Mouse (Mus musculus) hindbrain, embryonic 15.5 days (tissue): Measurements from ENCODE around the gene Lhx3. TPM values are rescaled to one million over a fixed set of nuclear protein-coding genes. Genes with fewer than 3 reads are reported as not detected.

Experiments
- ATAC-seq: fragments of 200-750 bp; cut with Nextera tagmentation; 2 replicates; pipeline ENCODE4 v1.8.0; 2017; ENCODE audit warnings: low read depth, moderate number of reproducible peaks, moderate TSS enrichment; ENCODE audit not compliant: low FRiP score
- H3K27ac ChIP-seq: fragments of 300-500 bp; sonication (generic); replicated peaks from 2 replicates; pipeline ENCODE4 v1.5.1; 2015; ENCODE audit warnings: mild to moderate bottlenecking, inconsistent platforms
- H3K27me3 ChIP-seq: fragments of 300-500 bp; sonication (generic); 2 replicates; pipeline ENCODE4 v1.6.1; 2015; ENCODE audit warnings: control low read depth, inconsistent platforms
- H3K36me3 ChIP-seq: fragments of 300-500 bp; sonication (generic); 2 replicates; pipeline ENCODE4 v1.6.1; 2015; ENCODE audit warnings: control low read depth, inconsistent platforms
- H3K4me1 ChIP-seq: fragments of 300-500 bp; sonication (generic); replicated peaks from 2 replicates; pipeline ENCODE4 v1.6.1; 2015; ENCODE audit warnings: control low read depth, inconsistent platforms
- H3K4me2 ChIP-seq: fragments of 300-500 bp; sonication (generic); 2 replicates; pipeline ENCODE4 v1.6.1; 2015; ENCODE audit warnings: moderate library complexity, mild to moderate bottlenecking, inconsistent platforms
- H3K4me3 ChIP-seq: fragments of 300-500 bp; sonication (generic); 2 replicates; pipeline ENCODE4 v1.5.1; 2015; ENCODE audit warnings: mild to moderate bottlenecking, inconsistent platforms
- H3K9ac ChIP-seq: fragments of 300-500 bp; sonication (generic); 2 replicates; pipeline ENCODE4 v1.6.1; 2015; ENCODE audit warnings: inconsistent platforms
- H3K9me3 ChIP-seq: fragments of 300-500 bp; sonication (generic); 2 replicates; pipeline ENCODE4 v1.6.1; 2016; ENCODE audit warnings: control low read depth, inconsistent platforms
- WGBS: fragments of 180-500 bp; shearing (Covaris S2); methylation state at CpG from one replicate; pipeline ENCODE4 v1.1.7; 2015; 5-methylcytosine and 5-hydroxymethylcytosine counted together
- polyA plus RNA-seq: library from polyadenylated mRNA; unstranded; fragments of >200 nt; fragmentation: Nextera tagmentation; extraction: Ambion mirVana; gene quantifications from 2 replicates; pipeline ENCODE4 v1.2.1, GENCODE M21; 2015

Lhx3 gene
- 4.1 and 4.2 TPM in 2 replicates for polyA plus RNA-seq

- ATAC-seq, result peak; percentile 63
- Histone ChIP-seq H3K4me3 (no peak within 1 kb of the TSS), H3K9me3 (no peaks in the 10 kb centered on the region), H3K9ac (no peak within 1 kb of the TSS), H3K27me3 (peaks cover 56% of the 10 kb centered on the region), H3K36me3 (peaks cover 20% of the 10 kb centered on the region), H3K4me2 (no peak within 1 kb of the TSS), H3K4me1 (peaks cover 11% of the 10 kb centered on the region), H3K27ac (no peak within 1 kb of the TSS)
- WGBS, result 14% methylated on average over 19 of the region's 19 CpGs
These were observed at the start of gene Lhx3 for GRCm38 (mm10) chr2:26208126-26208789. Gene Lhx3 (minus strand): TSS chr2:26208289.

- no peak overlapping the region for H3K4me2 ChIP-seq
- H3K27me3 ChIP-seq, result no peaks in the 10 kb centered on the region
- H3K36me3 ChIP-seq, result no peaks in the 10 kb centered on the region
- WGBS, result 85% methylated on average over 16 of the region's 16 CpGs
- H3K4me1 ChIP-seq, result no peaks in the 10 kb centered on the region
- no peak overlapping the region for H3K27ac ChIP-seq
- H3K9ac ChIP-seq, result no peak overlapping the region
- no peaks in the 10 kb centered on the region for H3K9me3 ChIP-seq
- no peak for ATAC-seq
- no peak overlapping the region for H3K4me3 ChIP-seq
These were observed 49.4 kb upstream of the Lhx3 start for GRCm38 (mm10) chr2:26257315-26258096.

- Histone ChIP-seq H3K4me3 (no peak overlapping the region), H3K9me3 (no peaks in the 10 kb centered on the region), H3K36me3 (no peaks in the 10 kb centered on the region), H3K4me2 (no peak overlapping the region), H3K4me1 (no peaks in the 10 kb centered on the region), H3K27me3 (no peaks in the 10 kb centered on the region), H3K9ac (no peak overlapping the region), H3K27ac (no peak overlapping the region)
- WGBS, result 40% methylated on average over 4 of the region's 4 CpGs
- no peak for ATAC-seq
These were observed 46.7 kb upstream of the Lhx3 start for GRCm38 (mm10) chr2:26254816-26255215.

- Histone ChIP-seq H3K27ac (no peak overlapping the region), H3K36me3 (no peaks in the 10 kb centered on the region), H3K9ac (no peak overlapping the region), H3K4me1 (no peaks in the 10 kb centered on the region), H3K9me3 (no peaks in the 10 kb centered on the region), H3K4me2 (no peak overlapping the region), H3K27me3 (no peaks in the 10 kb centered on the region), H3K4me3 (no peak overlapping the region)
- 60% methylated on average over 8 of the region's 8 CpGs for WGBS
- ATAC-seq, result no peak
These were observed 44.6 kb upstream of the Lhx3 start for GRCm38 (mm10) chr2:26252514-26253206.

GRCm38 (mm10) chr2:26247531-26247930, 39.4 kb upstream of the Lhx3 start:
- Histone ChIP-seq H3K4me3 (no peak overlapping the region), H3K36me3 (no peaks in the 10 kb centered on the region), H3K27ac (no peak overlapping the region), H3K9ac (no peak overlapping the region), H3K4me2 (no peak overlapping the region), H3K4me1 (no peaks in the 10 kb centered on the region), H3K27me3 (no peaks in the 10 kb centered on the region), H3K9me3 (no peaks in the 10 kb centered on the region)
- 64% methylated on average over 3 of the region's 3 CpGs for WGBS
- no peak for ATAC-seq

- Histone ChIP-seq H3K36me3 (no peaks in the 10 kb centered on the region), H3K27ac (no peak overlapping the region), H3K4me3 (no peak overlapping the region), H3K4me2 (no peak overlapping the region), H3K27me3 (no peaks in the 10 kb centered on the region), H3K9ac (no peak overlapping the region), H3K4me1 (peaks cover 14% of the 10 kb centered on the region), H3K9me3 (no peaks in the 10 kb centered on the region)
- no peak for ATAC-seq
- 55% methylated on average over 3 of the region's 3 CpGs for WGBS
These were observed 32.8 kb upstream of the Lhx3 start for GRCm38 (mm10) chr2:26240841-26241240.

- no peaks in the 10 kb centered on the region for H3K9me3 ChIP-seq
- no peak for ATAC-seq
These were observed 32.2 kb upstream of the Lhx3 start for GRCm38 (mm10) chr2:26240330-26240729.

GRCm38 (mm10) chr2:26237290-26237782, 29.2 kb upstream of the Lhx3 start, which contains the start of gene Qsox2:
Gene Qsox2 (minus strand): TSS chr2:26237525.
- H3K27me3 ChIP-seq, result no peaks in the 10 kb centered on the region
- H3K4me1 ChIP-seq, result peaks cover 28% of the 10 kb centered on the region
- H3K36me3 ChIP-seq, result no peaks in the 10 kb centered on the region
- WGBS, result 1% methylated on average over 36 of the region's 36 CpGs
- ATAC-seq, result peak; percentile 88
- peak within 1 kb of the TSS; percentile 95 for H3K4me3 ChIP-seq
- H3K4me2 ChIP-seq, result peak within 1 kb of the TSS; percentile 90
- peak within 1 kb of the TSS; percentile 85 for H3K27ac ChIP-seq
- H3K9me3 ChIP-seq, result no peaks in the 10 kb centered on the region
- H3K9ac ChIP-seq, result peak within 1 kb of the TSS; percentile 87

More at GRCm38 (mm10) chr2:26240330-26240729, 32.2 kb upstream of the Lhx3 start:
- no peak overlapping the region for H3K4me3 ChIP-seq
- no peak overlapping the region for H3K27ac ChIP-seq
- H3K27me3 ChIP-seq, result no peaks in the 10 kb centered on the region
- no peaks in the 10 kb centered on the region for H3K36me3 ChIP-seq
- peaks cover 20% of the 10 kb centered on the region for H3K4me1 ChIP-seq
- H3K9ac ChIP-seq, result peak overlapping the region; percentile 8; the same call in 1 of the 2 replicates
- WGBS, result 61% methylated on average over 9 of the region's 9 CpGs
- H3K4me2 ChIP-seq, result no peak overlapping the region

GRCm38 (mm10) chr2:26236681-26237289, 28.7 kb upstream of the Lhx3 start:
- under 1% methylated on average over 51 of the region's 51 CpGs for WGBS
- ATAC-seq, result peak; percentile 73

GRCm38 (mm10) chr2:26234771-26235170, 26.7 kb upstream of the Lhx3 start:
- WGBS, result 87% methylated on average over 2 of the region's 2 CpGs
- no peak for ATAC-seq
- H3K4me3 ChIP-seq, result no peak overlapping the region

More at GRCm38 (mm10) chr2:26236681-26237289, 28.7 kb upstream of the Lhx3 start:
- Histone ChIP-seq H3K27me3 (no peaks in the 10 kb centered on the region), H3K36me3 (no peaks in the 10 kb centered on the region), H3K4me1 (peaks cover 28% of the 10 kb centered on the region), H3K27ac (peak overlapping the region; percentile 85), H3K4me3 (peak overlapping the region; percentile 95), H3K9me3 (no peaks in the 10 kb centered on the region), H3K9ac (peak overlapping the region; percentile 87), H3K4me2 (peak overlapping the region; percentile 90)

GRCm38 (mm10) chr2:26234253-26234652, 26.2 kb upstream of the Lhx3 start:
- H3K9me3 ChIP-seq, result no peaks in the 10 kb centered on the region
- no peaks in the 10 kb centered on the region for H3K36me3 ChIP-seq
- H3K4me3 ChIP-seq, result no peak overlapping the region
- H3K4me2 ChIP-seq, result no peak overlapping the region
- ATAC-seq, result no peak
- H3K27ac ChIP-seq, result no peak overlapping the region
- 80% methylated on average over 5 of the region's 5 CpGs for WGBS
- no peaks in the 10 kb centered on the region for H3K27me3 ChIP-seq
- H3K9ac ChIP-seq, result no peak overlapping the region
- H3K4me1 ChIP-seq, result peaks cover 23% of the 10 kb centered on the region

More at GRCm38 (mm10) chr2:26234771-26235170, 26.7 kb upstream of the Lhx3 start:
- H3K4me1 ChIP-seq, result peaks cover 23% of the 10 kb centered on the region
- no peaks in the 10 kb centered on the region for H3K36me3 ChIP-seq
- no peaks in the 10 kb centered on the region for H3K27me3 ChIP-seq
- H3K4me2 ChIP-seq, result no peak overlapping the region
- no peak overlapping the region for H3K27ac ChIP-seq
- H3K9ac ChIP-seq, result no peak overlapping the region
- H3K9me3 ChIP-seq, result no peaks in the 10 kb centered on the region
